Mouse (Mus musculus) ES-CJ7 (cell line): ENCODE measurements around the gene Lcn4.

ENCODE experiments used
- DNase-seq: peaks from one replicate; pipeline ENCODE4 v3.0.0; 2011; ENCODE audit warnings: low read depth, low spot score

Gene Lcn4

GRCm38 (mm10) chr2:26671182-26671581 lies at the start of gene Lcn4:
Gene Lcn4 (minus strand): TSS chr2:26671282.
- DNase-seq = no peak

DNA sequence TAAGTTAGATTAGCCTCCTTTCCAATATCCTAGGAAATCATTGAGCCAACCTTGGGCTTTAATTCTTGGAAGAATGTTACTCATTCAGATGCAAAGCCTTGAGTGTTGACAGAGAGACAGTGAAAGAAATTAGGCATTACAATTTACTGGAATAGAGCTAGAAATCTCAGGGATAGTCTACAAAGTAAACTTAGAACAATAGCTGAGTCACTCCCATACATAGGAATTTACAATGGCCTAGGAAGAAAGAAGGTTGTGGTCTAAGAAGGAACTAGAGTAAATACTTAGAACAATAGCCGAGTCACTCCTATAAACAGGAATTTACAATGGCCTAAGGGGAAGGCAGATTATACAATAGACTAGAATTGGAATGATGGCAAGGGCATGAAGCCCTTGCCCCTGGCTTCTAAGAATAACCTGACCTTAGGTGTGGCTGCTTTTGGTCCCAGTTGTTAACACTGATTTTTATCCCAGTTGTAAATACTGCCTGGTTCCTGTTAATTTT lies 15.1 kb upstream of the Lcn4 start:
- DNase-seq = peak; percentile 70

DNA sequence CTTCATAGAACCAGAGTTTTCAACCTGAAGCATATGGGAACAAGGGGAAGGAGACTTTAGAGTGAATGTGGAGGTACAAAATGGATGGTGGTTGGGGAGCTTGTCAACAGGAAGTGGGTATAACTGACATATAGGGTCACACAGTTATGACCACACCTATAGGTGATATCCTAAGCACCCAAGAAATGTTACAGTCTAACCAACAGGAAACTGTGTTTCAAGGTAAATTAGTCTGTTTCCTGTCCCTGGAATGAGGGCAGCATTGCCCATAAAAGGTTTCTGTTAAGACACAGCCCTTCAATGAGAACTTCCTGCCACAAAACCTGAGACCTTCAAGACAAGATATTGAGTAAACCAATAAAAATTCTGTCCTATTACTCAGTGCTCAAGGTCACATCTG lies 2.3 kb downstream of the Lcn4 start:
- no peak for DNase-seq

GRCm38 (mm10) chr2:26663551-26663950 lies 7.5 kb downstream of the Lcn4 start:
- peak; percentile 64 for DNase-seq

DNA sequence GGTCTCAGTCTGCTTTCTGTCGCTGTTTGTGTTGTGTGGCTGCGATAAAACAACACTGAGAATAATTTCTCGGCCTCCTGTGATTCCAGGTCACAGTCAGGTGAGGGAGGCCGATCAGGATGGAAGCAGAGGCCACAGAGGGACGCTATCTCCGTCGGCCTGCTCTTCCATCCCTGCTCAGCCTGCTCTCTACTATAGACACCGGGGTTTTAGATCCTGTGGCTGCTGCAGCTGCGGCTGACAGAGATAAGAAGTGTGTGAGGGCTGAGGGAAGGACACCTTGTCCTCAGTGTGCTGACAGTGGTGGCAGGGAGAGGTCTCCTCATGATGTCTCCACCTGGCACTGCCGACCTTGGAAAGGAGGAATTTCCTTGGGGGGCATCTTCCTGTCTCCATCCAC lies 8.0 kb downstream of the Lcn4 start:
- no peak for DNase-seq

DNA sequence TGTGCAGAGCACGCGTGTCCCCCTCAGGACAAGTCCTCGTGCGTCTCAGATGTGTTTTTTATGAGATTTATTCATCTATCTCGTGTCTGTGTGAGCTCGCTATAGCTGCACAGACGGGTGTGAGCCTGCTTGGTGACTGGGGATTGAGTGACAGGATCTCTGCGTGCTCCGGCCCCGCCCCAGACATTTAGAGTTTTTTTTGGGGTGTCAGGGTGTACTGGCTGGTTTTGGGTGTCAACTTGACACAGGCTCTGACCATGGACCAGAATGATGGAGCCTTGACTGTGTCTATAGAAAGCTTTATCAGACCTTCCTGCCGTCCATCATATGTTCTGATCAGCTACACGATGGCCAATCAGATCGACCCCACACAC lies 8.6 kb downstream of the Lcn4 start:
- DNase-seq = no peak

DNA sequence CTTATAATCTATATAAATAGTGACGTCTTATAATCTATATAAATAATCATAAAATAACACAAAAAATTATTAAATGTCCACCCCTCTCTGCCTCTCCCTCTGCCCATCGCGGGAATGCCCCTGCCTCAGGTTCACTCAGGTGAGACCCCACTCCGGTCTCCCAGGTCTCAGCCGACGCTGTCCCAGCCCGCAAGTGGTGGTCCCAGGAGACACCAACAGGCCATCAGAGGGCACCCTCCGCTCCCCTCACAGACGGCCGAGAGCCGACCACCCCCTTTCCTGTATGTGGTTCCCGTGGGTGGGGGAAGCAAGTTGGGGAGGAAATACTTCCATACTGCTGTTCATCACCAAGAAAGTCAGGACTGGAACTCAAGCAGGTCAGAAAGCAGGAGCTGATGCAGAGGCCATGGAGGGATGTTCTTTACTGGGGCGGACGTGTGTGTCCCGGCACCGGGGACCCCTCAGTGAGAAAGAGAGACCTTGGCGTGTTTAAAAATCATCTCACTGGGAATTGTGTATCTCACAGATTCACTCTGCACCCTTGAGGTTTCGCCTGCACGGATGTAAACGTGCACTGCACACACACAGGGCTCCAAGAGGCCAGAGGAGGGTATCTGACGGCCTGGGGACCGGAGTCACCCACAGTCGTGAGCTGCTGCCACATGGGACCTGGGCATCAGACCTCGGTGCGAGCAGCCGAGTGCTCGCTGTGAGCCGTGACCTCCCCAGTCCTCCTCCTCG lies 9.1 kb downstream of the Lcn4 start:
- no peak for DNase-seq

- no peak for DNase-seq
These were observed 9.8 kb downstream of the Lcn4 start for GRCm38 (mm10) chr2:26661143-26661752.

DNA sequence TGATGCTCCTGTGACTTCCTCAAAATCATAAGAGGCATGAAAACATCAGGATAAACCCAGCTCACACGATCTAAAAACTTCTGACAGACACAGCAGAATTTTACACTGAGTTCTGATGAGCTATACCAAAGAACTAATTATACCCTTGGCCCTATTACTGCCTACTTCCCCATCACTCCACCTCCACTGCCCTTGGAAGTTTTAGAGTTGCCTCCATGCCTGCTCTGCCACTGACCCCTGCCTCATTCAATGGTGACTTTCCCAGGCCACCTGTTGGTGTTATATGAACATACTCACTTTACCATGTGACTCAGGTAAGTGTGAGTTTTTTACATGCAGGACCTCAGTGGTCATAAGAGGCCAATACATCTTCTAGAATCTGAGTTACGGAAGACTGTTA lies 13.7 kb downstream of the Lcn4 start:
- no peak for DNase-seq

DNA sequence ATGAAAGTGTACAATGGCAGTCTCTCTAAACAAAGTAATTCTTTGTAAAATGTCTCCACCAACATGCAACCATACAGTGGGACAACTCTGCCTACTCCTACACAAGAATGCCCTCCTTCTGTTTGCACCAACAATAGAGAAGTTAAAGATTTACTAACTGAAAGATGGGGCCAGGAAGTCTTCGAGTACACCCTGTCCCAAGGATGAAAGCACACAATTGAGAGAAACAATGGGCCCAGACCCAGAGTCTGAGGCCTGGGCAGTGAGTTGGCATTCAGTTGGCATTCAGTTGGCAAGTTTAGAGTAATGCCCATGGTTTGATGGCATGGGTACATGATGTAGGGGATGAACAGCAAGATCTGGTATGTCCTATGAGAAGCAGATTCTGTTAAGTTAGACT lies 16.4 kb downstream of the Lcn4 start:
- DNase-seq = no peak

- peak; percentile 83 for DNase-seq
These were observed 24.3 kb downstream of the Lcn4 start for GRCm38 (mm10) chr2:26646643-26647293.

DNA sequence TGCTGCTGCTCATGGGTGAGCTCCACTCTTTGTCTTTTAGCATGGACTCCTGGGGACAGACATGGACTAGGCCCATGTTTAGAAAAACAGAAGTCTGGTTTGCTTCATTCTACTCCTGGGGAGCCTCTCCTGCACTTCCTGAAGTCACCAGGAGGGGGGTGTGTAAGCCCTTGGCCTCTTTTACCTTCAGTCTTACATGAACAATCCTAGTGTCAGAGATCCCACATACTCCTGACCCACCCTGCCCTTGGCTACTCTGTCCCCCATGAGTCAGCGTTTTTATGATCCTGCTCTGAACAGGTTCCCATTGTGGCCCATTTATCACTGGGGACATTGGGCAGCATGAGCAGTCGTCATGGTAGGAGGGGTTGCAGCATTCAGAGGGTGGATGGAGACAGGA lies 27.1 kb downstream of the Lcn4 start:
- peak; percentile 73 for DNase-seq

DNA sequence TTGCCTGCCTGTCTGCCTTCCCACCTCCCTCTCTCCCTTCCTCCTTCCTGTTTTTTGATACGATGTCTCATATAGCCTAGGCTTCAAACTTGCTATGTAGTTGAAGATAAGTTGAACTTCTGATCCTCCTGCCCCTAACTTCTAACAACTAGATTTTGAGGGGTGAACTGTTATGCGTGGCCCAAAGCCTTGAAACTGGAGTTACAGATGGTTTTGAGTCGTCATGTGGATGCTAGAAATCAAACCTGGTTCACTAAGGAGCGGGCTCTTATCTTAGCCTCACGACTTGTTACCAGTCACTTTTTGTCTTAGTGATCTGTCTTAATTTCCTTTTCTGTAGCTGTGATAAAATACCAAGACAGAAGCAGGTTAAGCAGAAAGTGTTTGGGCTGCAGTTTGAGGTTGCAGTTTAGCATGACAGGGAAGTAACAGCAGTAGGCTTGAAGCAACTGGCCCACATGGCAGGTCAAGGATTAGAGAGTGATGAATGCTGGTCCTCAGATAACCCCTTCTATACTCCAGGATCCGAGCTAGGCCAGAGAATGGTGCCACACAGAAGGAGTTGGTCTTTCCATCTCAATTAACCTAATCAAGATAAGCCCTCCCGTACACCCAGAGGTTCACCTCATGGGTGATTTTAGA lies 30.0 kb downstream of the Lcn4 start:
- no peak for DNase-seq

- DNase-seq = peak; percentile 97
These were observed 30.9 kb downstream of the Lcn4 start for GRCm38 (mm10) chr2:26639838-26640830.

- peak; percentile 84 for DNase-seq
These were observed 32.0 kb downstream of the Lcn4 start for GRCm38 (mm10) chr2:26639083-26639482.

DNA sequence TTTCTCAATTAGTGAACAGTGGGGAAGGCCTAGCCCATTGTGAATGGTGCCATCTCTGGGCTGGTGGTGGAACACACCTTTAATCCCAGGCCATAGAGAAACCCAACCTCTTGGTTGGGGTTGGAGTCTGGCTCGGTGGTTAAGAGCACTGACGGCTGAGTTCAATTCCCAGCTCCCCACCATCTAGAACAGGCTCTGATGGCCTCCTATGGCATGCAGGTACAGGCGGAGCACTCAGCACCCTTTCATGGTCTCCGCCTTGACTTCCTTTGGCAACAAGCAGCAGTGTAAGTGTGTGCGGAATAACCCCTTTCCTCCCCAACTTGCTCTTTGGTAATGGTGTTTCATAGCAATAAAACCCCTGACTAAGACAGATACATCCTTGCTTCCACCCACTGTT lies 32.5 kb downstream of the Lcn4 start:
- no peak for DNase-seq

GRCm38 (mm10) chr2:26638039-26638438 lies 33.0 kb downstream of the Lcn4 start:
- DNase-seq = no peak

DNA sequence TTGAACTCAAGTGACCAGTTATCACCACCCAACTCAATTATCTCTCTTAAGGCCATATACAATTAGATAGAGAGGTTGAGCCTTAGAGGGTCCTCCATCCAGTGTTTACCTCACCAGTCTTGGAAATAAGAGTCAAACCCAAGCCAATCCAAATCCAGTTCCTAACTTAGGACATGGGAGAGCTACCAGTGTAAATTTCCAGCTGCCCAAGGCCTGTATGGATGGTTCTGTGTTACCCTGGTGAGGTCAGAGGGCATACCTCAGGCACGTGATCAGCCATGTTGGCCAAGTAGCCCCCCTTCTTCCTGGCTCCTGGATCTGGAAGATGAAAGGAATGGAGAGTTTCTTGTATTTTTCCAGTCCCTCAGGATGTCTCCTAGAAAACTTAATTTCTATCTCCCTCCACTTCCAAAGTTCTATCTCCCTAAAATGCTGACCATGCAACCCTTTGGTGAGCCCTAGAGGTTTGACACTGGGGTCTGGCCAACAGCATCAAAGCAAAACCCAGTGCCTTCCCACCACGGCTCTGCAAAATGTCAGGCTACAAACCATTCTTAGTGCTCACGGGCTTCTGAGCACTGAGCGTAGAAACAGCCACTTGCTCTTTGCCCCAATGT lies 33.7 kb downstream of the Lcn4 start:
- no peak for DNase-seq

DNA sequence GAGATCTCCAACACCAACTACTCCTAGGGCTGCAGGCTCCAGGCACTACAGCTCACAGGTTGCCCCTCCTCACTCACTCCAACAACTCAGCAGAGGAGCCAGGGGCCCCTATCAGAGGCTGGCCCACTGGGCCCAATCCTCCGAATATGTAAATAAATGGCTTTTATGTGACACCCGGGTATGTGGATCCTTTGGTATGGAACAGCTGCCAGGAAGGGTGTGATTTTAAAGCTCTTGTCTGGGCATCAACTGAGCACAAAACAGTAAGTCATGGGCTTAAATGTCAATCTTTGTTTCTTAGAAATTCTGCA lies 34.8 kb downstream of the Lcn4 start:
- no peak for DNase-seq

DNA sequence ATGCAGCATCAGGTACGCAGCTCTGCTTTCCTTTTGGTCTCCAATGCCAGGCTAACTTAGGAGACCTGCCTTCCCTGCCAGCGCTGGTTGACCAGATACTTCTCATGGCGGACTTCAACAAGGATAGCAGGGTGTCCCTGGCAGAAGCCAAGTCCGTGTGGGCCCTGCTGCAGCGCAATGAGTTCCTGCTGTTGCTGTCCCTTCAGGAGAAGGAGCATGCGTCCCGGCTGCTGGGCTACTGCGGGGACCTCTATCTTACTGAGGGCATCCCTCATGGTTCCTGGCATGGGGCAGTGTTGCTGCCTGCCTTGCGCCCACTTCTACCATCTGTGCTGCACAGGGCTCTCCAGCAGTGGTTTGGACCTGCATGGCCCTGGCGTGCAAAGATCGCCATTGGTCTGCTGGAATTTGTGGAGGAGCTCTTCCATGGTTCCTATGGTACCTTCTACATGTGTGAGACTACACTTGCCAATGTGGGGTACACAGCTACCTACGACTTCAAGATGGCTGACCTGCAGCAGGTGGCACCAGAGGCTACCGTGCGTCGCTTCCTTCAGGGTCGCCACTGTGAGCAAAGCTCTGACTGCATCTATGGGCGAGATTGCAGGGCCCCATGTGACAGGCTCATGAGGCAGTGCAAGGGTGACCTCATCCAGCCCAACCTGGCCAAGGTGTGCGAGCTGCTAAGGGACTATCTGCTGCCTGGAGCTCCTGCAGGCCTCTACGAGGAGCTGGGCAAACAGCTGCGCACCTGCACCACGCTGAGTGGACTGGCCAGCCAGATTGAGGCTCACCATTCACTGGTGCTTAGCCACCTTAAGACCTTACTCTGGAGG lies 35.4 kb downstream of the Lcn4 start:
- DNase-seq = peak; percentile 53
